Mouse (Mus musculus): ENCODE measurements around the gene Dusp7. TPM values are rescaled to one million over a fixed set of nuclear protein-coding genes. Genes with fewer than 3 reads are reported as not detected.

Dusp7 gene
- total and polyA plus RNA-seq, 3 experiments = 5.5 to 12.2 TPM; not detected in 1

DNA sequence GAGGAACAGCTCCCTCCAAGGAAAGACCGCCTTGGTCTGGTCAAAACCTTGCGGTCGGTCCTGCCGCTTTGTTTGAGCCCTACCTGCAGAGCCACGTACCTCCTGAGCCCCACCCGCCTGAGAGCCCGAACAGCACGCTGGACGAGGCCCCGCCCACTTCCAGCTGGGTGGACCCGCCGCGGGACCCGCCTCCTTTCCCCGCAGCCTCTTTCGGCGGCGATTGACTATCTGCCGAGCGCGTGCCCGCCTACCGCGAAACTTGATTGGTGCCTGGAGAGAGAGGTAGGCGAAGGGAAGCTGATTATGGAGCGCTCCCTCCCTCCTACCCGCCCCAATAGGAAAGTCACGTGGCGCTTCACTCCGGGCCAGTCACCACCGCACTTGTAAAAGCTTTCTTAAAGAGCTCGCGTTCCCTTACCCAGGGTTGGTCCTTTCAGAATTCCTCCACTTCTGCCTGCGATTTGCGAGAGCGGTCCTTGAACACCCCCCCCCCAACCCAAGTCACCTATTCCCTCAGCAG lies 780 bp upstream of the Dusp7 start:
- H3K9me3 ChIP-seq (replicated peaks; ENCODE audit: insufficient read depth, low read length) = no peaks in the 10 kb centered on the region
- TF ChIP-seq E2F4 (IDR thresholded peaks at IDR 0.05; ENCODE audit: borderline replicate concordance, low read depth, low read length) (no peak), BHLHE40 (IDR thresholded peaks at IDR 0.05; ENCODE audit: borderline replicate concordance, low read depth, low read length) (peak; percentile 84), CHD2 (IDR thresholded peaks at IDR 0.05; ENCODE audit: low read length) (no peak), MAX (IDR thresholded peaks at IDR 0.05; ENCODE audit: low read length) (peak; percentile 99), SIN3A (IDR thresholded peaks at IDR 0.05; ENCODE audit: low read length) (peak; percentile 89), RCOR1 (IDR thresholded peaks at IDR 0.05; ENCODE audit: low read depth, low read length) (no peak), USF2 (IDR thresholded peaks at IDR 0.05; ENCODE audit: borderline replicate concordance in 1 of 2, insufficient read depth in 1 of 2, low read depth in 1 of 2, low read length in 2 of 2) (peak; percentile 55 to 91; a peak in 3 of 4 replicates), POLR2A (IDR thresholded peaks at IDR 0.05; ENCODE audit: control insufficient read depth in 1 of 2, insufficient read depth in 1 of 2, low read depth in 1 of 2, low read length in 2 of 2, poor library complexity in 1 of 2) (peak; percentile 29 to 57; a peak in 1 of 4 replicates), CHD1 (IDR thresholded peaks at IDR 0.05; ENCODE audit: low read depth, low read length) (no peak), CTCF (IDR thresholded peaks at IDR 0.05 in 2 of 3, conservative IDR thresholded peaks at IDR 0.05 in 1 of 3; ENCODE audit: control insufficient read depth in 1 of 3, insufficient read depth in 1 of 3, low read depth in 2 of 3, low read length in 3 of 3, poor library complexity in 1 of 3, severe bottlenecking in 1 of 3) (no peak), USF1 (IDR thresholded peaks at IDR 0.05; ENCODE audit: low read depth, low read length) (peak; percentile 98), NELFE (IDR thresholded peaks at IDR 0.05; ENCODE audit: low read depth, low read length) (peak; percentile 50), MXI1 (IDR thresholded peaks at IDR 0.05; ENCODE audit: low read depth, low read length) (peak; percentile 85), MYC (IDR thresholded peaks at IDR 0.05; ENCODE audit: low read depth, low read length) (peak; percentile 67), MAZ (IDR thresholded peaks at IDR 0.05; ENCODE audit: low read depth, low read length) (peak; percentile 91), TCF12 (IDR thresholded peaks at IDR 0.05; ENCODE audit: low read depth, low read length) (0 out of 2 replicates have a peak, but pooled peaks have one; percentile 17), ETS1 (IDR thresholded peaks at IDR 0.05; ENCODE audit: low read depth, low read length) (0 out of 2 replicates have a peak, but pooled peaks have one; percentile 10), HCFC1 (IDR thresholded peaks at IDR 0.05; ENCODE audit: low read depth, low read length) (peak; percentile 68)
- H3K9ac ChIP-seq (ENCODE audit: control insufficient read depth, low read depth, low read length, poor library complexity, severe bottlenecking) = peak overlapping the region; percentile 74
- peaks cover 0 to 16% of the 10 kb centered on the region in 2 experiments; a peak in 2 of 4 replicates for H3K4me1 ChIP-seq (ENCODE audit: control insufficient read depth in 1 of 2, insufficient read depth in 2 of 2, low read length in 2 of 2)
- H3K27ac ChIP-seq (ENCODE audit: control insufficient read depth, low read depth, low read length) = peak overlapping the region; percentile 74
- H3K36me3 ChIP-seq (ENCODE audit: control insufficient read depth in 1 of 2, insufficient read depth in 2 of 2, low read length in 2 of 2) = peaks cover 0 to 4% of the 10 kb centered on the region in 2 experiments; a peak in 2 of 4 replicates
- peak overlapping the region; percentile 77 to 78 for H3K4me3 ChIP-seq (ENCODE audit: control insufficient read depth in 1 of 2, insufficient read depth in 1 of 2, low read depth in 2 of 2, low read length in 2 of 2)
- peak; percentile 99 for DNase-seq (ENCODE audit: low read depth, low spot score)
- H3K27me3 ChIP-seq (ENCODE audit: control insufficient read depth in 1 of 2, insufficient read depth in 2 of 2, low read length in 2 of 2) = no peaks in the 10 kb centered on the region
- peaks cover 15% of the 10 kb centered on the region for H3K79me2 ChIP-seq (ENCODE audit: control insufficient read depth, insufficient read depth, low read length, poor library complexity)

DNA sequence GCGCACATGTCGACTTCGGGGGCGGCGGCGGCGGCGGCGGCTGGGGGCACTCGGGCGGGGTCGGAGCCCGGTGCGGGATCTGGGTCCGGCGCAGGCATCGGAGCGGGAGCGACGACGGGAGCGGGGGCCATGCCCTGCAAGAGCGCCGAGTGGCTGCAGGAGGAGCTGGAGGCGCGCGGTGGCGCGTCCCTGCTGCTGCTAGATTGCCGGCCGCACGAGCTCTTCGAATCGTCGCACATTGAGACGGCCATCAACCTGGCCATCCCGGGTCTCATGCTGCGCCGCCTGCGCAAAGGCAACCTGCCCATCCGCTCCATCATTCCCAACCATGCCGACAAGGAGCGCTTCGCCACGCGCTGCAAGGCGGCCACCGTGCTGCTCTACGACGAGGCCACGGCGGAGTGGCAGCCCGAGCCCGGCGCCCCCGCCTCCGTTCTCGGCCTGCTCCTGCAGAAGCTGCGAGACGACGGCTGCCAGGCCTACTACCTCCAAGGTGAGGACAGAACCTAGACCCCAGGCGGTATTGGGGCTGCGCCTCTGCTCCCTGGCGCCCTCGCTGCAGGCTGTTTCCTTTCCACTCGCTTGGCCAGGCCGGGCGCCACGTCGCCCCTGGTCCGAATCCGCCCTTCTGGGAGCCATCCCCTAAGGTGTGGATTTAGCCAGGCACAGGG lies 534 bp downstream of the Dusp7 start:
- no peaks in the 10 kb centered on the region for H3K9me3 ChIP-seq (replicated peaks; ENCODE audit: insufficient read depth, low read length)
- H3K36me3 ChIP-seq (ENCODE audit: control insufficient read depth in 1 of 2, insufficient read depth in 2 of 2, low read length in 2 of 2) = peaks cover 0 to 4% of the 10 kb centered on the region in 2 experiments; a peak in 2 of 4 replicates
- H3K4me3 ChIP-seq (ENCODE audit: control insufficient read depth in 1 of 2, insufficient read depth in 1 of 2, low read depth in 2 of 2, low read length in 2 of 2) = peak overlapping the region; percentile 58 to 80
- H3K9ac ChIP-seq (ENCODE audit: control insufficient read depth, low read depth, low read length, poor library complexity, severe bottlenecking) = peak overlapping the region; percentile 83
- TF ChIP-seq CHD1 (IDR thresholded peaks at IDR 0.05; ENCODE audit: low read depth, low read length) (no peak), CTCF (IDR thresholded peaks at IDR 0.05 in 2 of 3, conservative IDR thresholded peaks at IDR 0.05 in 1 of 3; ENCODE audit: control insufficient read depth in 1 of 3, insufficient read depth in 1 of 3, low read depth in 2 of 3, low read length in 3 of 3, poor library complexity in 1 of 3, severe bottlenecking in 1 of 3) (peak in 1 of 3 experiments; percentile 18; a peak in 1 of 6 replicates), E2F4 (IDR thresholded peaks at IDR 0.05; ENCODE audit: borderline replicate concordance, low read depth, low read length) (no peak), MAX (IDR thresholded peaks at IDR 0.05; ENCODE audit: low read length) (0 out of 2 replicates have a peak, but pooled peaks have one; percentile 15), SMC3 (IDR thresholded peaks at IDR 0.05; ENCODE audit: low read depth, low read length) (peak; percentile 23), UBTF (IDR thresholded peaks at IDR 0.05; ENCODE audit: borderline replicate concordance, insufficient read depth, low read depth, low read length) (0 out of 2 replicates have a peak, but pooled peaks have one; percentile 83), ETS1 (IDR thresholded peaks at IDR 0.05; ENCODE audit: low read depth, low read length) (no peak)
- H3K27ac ChIP-seq (ENCODE audit: control insufficient read depth, low read depth, low read length) = peak overlapping the region; percentile 2; the same call in 1 of the 2 replicates
- H3K4me1 ChIP-seq (ENCODE audit: control insufficient read depth in 1 of 2, insufficient read depth in 2 of 2, low read length in 2 of 2) = peaks cover 0 to 16% of the 10 kb centered on the region in 2 experiments; a peak in 2 of 4 replicates
- peaks cover 15% of the 10 kb centered on the region for H3K79me2 ChIP-seq (ENCODE audit: control insufficient read depth, insufficient read depth, low read length, poor library complexity)
- no peaks in the 10 kb centered on the region for H3K27me3 ChIP-seq (ENCODE audit: control insufficient read depth in 1 of 2, insufficient read depth in 2 of 2, low read length in 2 of 2)
- peak; percentile 73 for DNase-seq (ENCODE audit: low read depth, low spot score)
